Mouse (Mus musculus): Measurements from ENCODE around the gene Styxl1. TPM values are rescaled to one million over a fixed set of nuclear protein-coding genes. Genes with fewer than 3 reads are reported as not detected.

Gene Styxl1
- polyA plus RNA-seq, 1 experiment = 81.5 TPM

- H3K27me3 ChIP-seq (ENCODE audit: control insufficient read depth, insufficient read depth, low read length) = no peaks in the 10 kb centered on the region
- H3K36me3 ChIP-seq (ENCODE audit: control insufficient read depth, insufficient read depth, low read length) = no peaks in the 10 kb centered on the region
- no peak overlapping the region for H3K27ac ChIP-seq (ENCODE audit: control insufficient read depth, insufficient read depth, low read depth, low read length)
- no peaks in the 10 kb centered on the region; the same call in none of the 2 replicates for H3K4me1 ChIP-seq (ENCODE audit: control insufficient read depth, insufficient read depth, low read length)
- no peak overlapping the region for H3K4me3 ChIP-seq (ENCODE audit: control insufficient read depth, low read depth, low read length)
- TF ChIP-seq POLR2A (IDR thresholded peaks at IDR 0.05; ENCODE audit: control insufficient read depth, low read depth, low read length) (no peak), CTCF (IDR thresholded peaks at IDR 0.05; ENCODE audit: control insufficient read depth, insufficient read depth, insufficient replicate concordance, low read depth, low read length) (no peak)
These were observed 16.6 kb upstream of the Styxl1 start for GRCm38 (mm10) chr5:135794859-135795181.

GRCm38 (mm10) chr5:135793996-135794858 lies 16.0 kb upstream of the Styxl1 start:
- H3K4me1 ChIP-seq (ENCODE audit: control insufficient read depth, insufficient read depth, low read length) = no peaks in the 10 kb centered on the region; the same call in none of the 2 replicates
- no peaks in the 10 kb centered on the region for H3K36me3 ChIP-seq (ENCODE audit: control insufficient read depth, insufficient read depth, low read length)
- TF ChIP-seq CTCF (IDR thresholded peaks at IDR 0.05; ENCODE audit: control insufficient read depth, insufficient read depth, insufficient replicate concordance, low read depth, low read length) = peak; percentile 99
- no peak for TF ChIP-seq POLR2A (IDR thresholded peaks at IDR 0.05; ENCODE audit: control insufficient read depth, low read depth, low read length)
- H3K4me3 ChIP-seq (ENCODE audit: control insufficient read depth, low read depth, low read length) = no peak overlapping the region; the same call in 1 of the 2 replicates
- no peaks in the 10 kb centered on the region for H3K27me3 ChIP-seq (ENCODE audit: control insufficient read depth, insufficient read depth, low read length)
- no peak overlapping the region for H3K27ac ChIP-seq (ENCODE audit: control insufficient read depth, insufficient read depth, low read depth, low read length)

GRCm38 (mm10) chr5:135782901-135783300 lies 4.7 kb upstream of the Styxl1 start:
- Histone ChIP-seq H3K27me3 (ENCODE audit: control insufficient read depth, insufficient read depth, low read length) (no peaks in the 10 kb centered on the region), H3K4me1 (ENCODE audit: control insufficient read depth, insufficient read depth, low read length) (peaks cover 8% of the 10 kb centered on the region), H3K36me3 (ENCODE audit: control insufficient read depth, insufficient read depth, low read length) (no peaks in the 10 kb centered on the region; the same call in 1 of the 2 replicates), H3K27ac (ENCODE audit: control insufficient read depth, insufficient read depth, low read depth, low read length) (no peak overlapping the region), H3K4me3 (ENCODE audit: control insufficient read depth, low read depth, low read length) (no peak overlapping the region)
- TF ChIP-seq CTCF (IDR thresholded peaks at IDR 0.05; ENCODE audit: control insufficient read depth, insufficient read depth, insufficient replicate concordance, low read depth, low read length) (no peak), POLR2A (IDR thresholded peaks at IDR 0.05; ENCODE audit: control insufficient read depth, low read depth, low read length) (no peak)

GRCm38 (mm10) chr5:135780331-135780730 lies 2.1 kb upstream of the Styxl1 start:
- no peak overlapping the region for H3K4me3 ChIP-seq (ENCODE audit: control insufficient read depth, low read depth, low read length)
- peaks cover 10% of the 10 kb centered on the region for H3K4me1 ChIP-seq (ENCODE audit: control insufficient read depth, insufficient read depth, low read length)
- H3K27ac ChIP-seq (ENCODE audit: control insufficient read depth, insufficient read depth, low read depth, low read length) = no peak overlapping the region
- no peaks in the 10 kb centered on the region for H3K27me3 ChIP-seq (ENCODE audit: control insufficient read depth, insufficient read depth, low read length)
- TF ChIP-seq CTCF (IDR thresholded peaks at IDR 0.05; ENCODE audit: control insufficient read depth, insufficient read depth, insufficient replicate concordance, low read depth, low read length) (no peak), POLR2A (IDR thresholded peaks at IDR 0.05; ENCODE audit: control insufficient read depth, low read depth, low read length) (no peak)
- no peaks in the 10 kb centered on the region; the same call in 1 of the 2 replicates for H3K36me3 ChIP-seq (ENCODE audit: control insufficient read depth, insufficient read depth, low read length)

- peak within 1 kb of the TSS; percentile 96 for H3K27ac ChIP-seq (ENCODE audit: control insufficient read depth, insufficient read depth, low read depth, low read length)
- H3K4me3 ChIP-seq (ENCODE audit: control insufficient read depth, low read depth, low read length) = peak within 1 kb of the TSS; percentile 97
- no peaks in the 10 kb centered on the region for H3K36me3 ChIP-seq (ENCODE audit: control insufficient read depth, insufficient read depth, low read length)
- no peaks in the 10 kb centered on the region for H3K27me3 ChIP-seq (ENCODE audit: control insufficient read depth, insufficient read depth, low read length)
- TF ChIP-seq CTCF (IDR thresholded peaks at IDR 0.05; ENCODE audit: control insufficient read depth, insufficient read depth, insufficient replicate concordance, low read depth, low read length) = no peak
- peak; percentile 99 for TF ChIP-seq POLR2A (IDR thresholded peaks at IDR 0.05; ENCODE audit: control insufficient read depth, low read depth, low read length)
- H3K4me1 ChIP-seq (ENCODE audit: control insufficient read depth, insufficient read depth, low read length) = peaks cover 10% of the 10 kb centered on the region
These were observed 573 bp upstream of the Styxl1 start, which contains the start of gene Mdh2 for GRCm38 (mm10) chr5:135778471-135779445. Gene Mdh2 (plus strand): TSS chr5:135778480.

GRCm38 (mm10) chr5:135776546-135776945 lies 1.6 kb downstream of the Styxl1 start:
- H3K27ac ChIP-seq (ENCODE audit: control insufficient read depth, insufficient read depth, low read depth, low read length) = no peak overlapping the region
- no peak for TF ChIP-seq POLR2A (IDR thresholded peaks at IDR 0.05; ENCODE audit: control insufficient read depth, low read depth, low read length)
- H3K4me1 ChIP-seq (ENCODE audit: control insufficient read depth, insufficient read depth, low read length) = peaks cover 10% of the 10 kb centered on the region
- H3K36me3 ChIP-seq (ENCODE audit: control insufficient read depth, insufficient read depth, low read length) = no peaks in the 10 kb centered on the region
- H3K4me3 ChIP-seq (ENCODE audit: control insufficient read depth, low read depth, low read length) = peak overlapping the region; percentile 16
- H3K27me3 ChIP-seq (ENCODE audit: control insufficient read depth, insufficient read depth, low read length) = no peaks in the 10 kb centered on the region

- no peak for TF ChIP-seq POLR2A (IDR thresholded peaks at IDR 0.05; ENCODE audit: control insufficient read depth, low read depth, low read length)
- no peak for TF ChIP-seq CTCF (IDR thresholded peaks at IDR 0.05; ENCODE audit: control insufficient read depth, insufficient read depth, insufficient replicate concordance, low read depth, low read length)
- Histone ChIP-seq H3K4me3 (ENCODE audit: control insufficient read depth, low read depth, low read length) (no peak overlapping the region), H3K27me3 (ENCODE audit: control insufficient read depth, insufficient read depth, low read length) (no peaks in the 10 kb centered on the region), H3K4me1 (ENCODE audit: control insufficient read depth, insufficient read depth, low read length) (peaks cover 2% of the 10 kb centered on the region), H3K27ac (ENCODE audit: control insufficient read depth, insufficient read depth, low read depth, low read length) (no peak overlapping the region), H3K36me3 (ENCODE audit: control insufficient read depth, insufficient read depth, low read length) (no peaks in the 10 kb centered on the region)
These were observed 5.7 kb downstream of the Styxl1 start for GRCm38 (mm10) chr5:135772519-135772918.

Measured in testis, adult 2 months (tissue).